Mouse (Mus musculus) monocyte, adult 5-6 weeks (primary cell): ENCODE measurements around the gene Scml4. TPM values are rescaled to one million over a fixed set of nuclear protein-coding genes. Genes with fewer than 3 reads are reported as not detected.

Experiments used
- ATAC-seq: fragments of 153-309, 156-312 bp; replicated peaks from 2 replicates; pipeline ENCODE4 v1.8.0; 2017; ENCODE audit warnings: mild to moderate bottlenecking; ENCODE audit not compliant: low TSS enrichment, insufficient number of reproducible peaks, severe bottlenecking, poor library complexity, low FRiP score
- total RNA-seq: library from RNA; stranded (forward); fragments of 200-1000, 200-491, 200-594 nt; gene quantifications from 3 replicates; pipeline ENCODE4 v1.2.3, GENCODE M21; 2017

Gene Scml4
- 5.4 to 25.0 TPM (median 10.3 TPM) in 3 replicates for total RNA-seq

GRCm38 (mm10) chr10:42860159-42860911 lies at the start of gene Scml4:
TSS of gene Scml4 (plus strand) at chr10:42860370.
- peak; percentile 78 for ATAC-seq

- no peak for ATAC-seq
Observed at GRCm38 (mm10) chr10:42825923-42826322, 34.2 kb upstream of the Scml4 start.

- ATAC-seq = no peak
Observed at GRCm38 (mm10) chr10:42827155-42827554, 33.0 kb upstream of the Scml4 start.

- ATAC-seq = no peak
Observed at GRCm38 (mm10) chr10:42830007-42830406, 30.2 kb upstream of the Scml4 start.

GRCm38 (mm10) chr10:42830409-42830808 lies 29.8 kb upstream of the Scml4 start:
- ATAC-seq = no peak

- no peak for ATAC-seq
Observed at GRCm38 (mm10) chr10:42832677-42833076, 27.5 kb upstream of the Scml4 start.

GRCm38 (mm10) chr10:42833871-42834727 lies 26.1 kb upstream of the Scml4 start:
- ATAC-seq = no peak

- ATAC-seq = no peak
Observed at GRCm38 (mm10) chr10:42838106-42838505, 22.1 kb upstream of the Scml4 start.

- 0 out of 2 replicates have a peak, but pooled peaks have one; percentile 10 for ATAC-seq
Observed at GRCm38 (mm10) chr10:42838736-42839135, 21.4 kb upstream of the Scml4 start.

GRCm38 (mm10) chr10:42840036-42840435 lies 20.1 kb upstream of the Scml4 start:
- no peak for ATAC-seq

- ATAC-seq = 0 out of 2 replicates have a peak, but pooled peaks have one; percentile 13
Observed at GRCm38 (mm10) chr10:42841531-42842195, 18.5 kb upstream of the Scml4 start.

GRCm38 (mm10) chr10:42842358-42842757 lies 17.8 kb upstream of the Scml4 start:
- ATAC-seq = peak; percentile 54

- no peak for ATAC-seq
Observed at GRCm38 (mm10) chr10:42843416-42843815, 16.8 kb upstream of the Scml4 start.

GRCm38 (mm10) chr10:42845480-42845879 lies 14.7 kb upstream of the Scml4 start:
- no peak for ATAC-seq

GRCm38 (mm10) chr10:42848179-42849080 lies 11.7 kb upstream of the Scml4 start:
- ATAC-seq = no peak

- ATAC-seq = no peak
Observed at GRCm38 (mm10) chr10:42849081-42849400, 11.1 kb upstream of the Scml4 start.

GRCm38 (mm10) chr10:42854838-42855237 lies 5.3 kb upstream of the Scml4 start:
- ATAC-seq = no peak

GRCm38 (mm10) chr10:42855250-42855649 lies 4.9 kb upstream of the Scml4 start:
- no peak for ATAC-seq
